ENCODE assay signal across 22 mouse cellular contexts in genomic region chr6:89050575-89051270, GRCm38 (mm10).
DNase-seq lines count a peak whose midpoint lies in the region; ATAC-seq and TF ChIP-seq lines count a peak whose summit lies in the region.
"Had no signal": no experiment of that assay in that cellular context is flagged by ENCODE, and none has a peak within 500 bp of the region (broad histone marks: within the 10 kb centered on the region; RNA-seq: fewer than 3 reads in every experiment).

No protein-coding gene starts in this region.

- H3K27ac ChIP-seq in forebrain, postnatal 0 days (ENCODE audit: low read depth, low read length) = no peak overlapping the region
- H3K27ac ChIP-seq in forebrain, embryonic 16.5 days (ENCODE audit: low read length) = no peak overlapping the region
- H3K27ac ChIP-seq in bone marrow macrophage, adult 2 months (ENCODE audit: insufficient read depth, low read depth, low read length) = 0 out of 2 replicates have a peak overlapping the region, but pooled peaks have one; percentile 5
- no peak overlapping the region for H3K27ac ChIP-seq in heart, embryonic 10.5 days
- H3K27ac ChIP-seq: embryonic facial prominence, embryonic 10.5 days; forebrain, embryonic 13.5 days; heart, embryonic 15.5 days; hindbrain, embryonic 10.5 days; hindbrain, embryonic 14.5 days had no signal

- H3K4me2 ChIP-seq in forebrain, postnatal 0 days (ENCODE audit: low read depth) = no peak overlapping the region
- H3K4me2 ChIP-seq in forebrain, embryonic 16.5 days (ENCODE audit: low read length) = no peak overlapping the region
- H3K4me2 ChIP-seq: forebrain, embryonic 13.5 days; heart, embryonic 11.5 days; heart, embryonic 15.5 days; hindbrain, embryonic 14.5 days had no signal

- H3K4me3 ChIP-seq in forebrain, postnatal 0 days (ENCODE audit: low read depth, low read length) = no peak overlapping the region
- H3K4me3 ChIP-seq in forebrain, embryonic 16.5 days (replicated peaks; ENCODE audit: low read length) = no peak overlapping the region
- no peak overlapping the region for H3K4me3 ChIP-seq in bone marrow macrophage, adult 2 months (ENCODE audit: insufficient read depth, low read length)
- no peak overlapping the region for H3K4me3 ChIP-seq in heart, embryonic 10.5 days
- H3K4me3 ChIP-seq: embryonic facial prominence, embryonic 10.5 days; forebrain, embryonic 13.5 days; heart, embryonic 15.5 days; hindbrain, embryonic 10.5 days had no signal

- peak; percentile 33; the same call in 1 of the 2 replicates for ATAC-seq in forebrain, postnatal 0 days
- no peak for ATAC-seq in forebrain, embryonic 16.5 days
- peak; percentile 67 for ATAC-seq in megakaryocyte, adult 5-6 weeks (ENCODE audit: poor library complexity, severe bottlenecking)
- ATAC-seq: CD4-positive, CD25-positive, alpha-beta regulatory T cell, adult 4 months; forebrain, embryonic 13.5 days had no signal

- WGBS in forebrain, postnatal 0 days = 75% methylated on average over 13 of the region's 13 CpGs
- WGBS in forebrain, embryonic 16.5 days = 79% methylated on average over 13 of the region's 13 CpGs
- WGBS in heart, embryonic 10.5 days = 80% methylated on average over 13 of the region's 13 CpGs

- no peaks in the 10 kb centered on the region for H3K9me3 ChIP-seq in forebrain, postnatal 0 days (ENCODE audit: low read length)
- no peaks in the 10 kb centered on the region for H3K9me3 ChIP-seq in forebrain, embryonic 16.5 days (ENCODE audit: control insufficient read depth, low read length)
- no peaks in the 10 kb centered on the region for H3K9me3 ChIP-seq in heart, embryonic 10.5 days
- H3K9me3 ChIP-seq: embryonic facial prominence, embryonic 10.5 days; forebrain, embryonic 13.5 days; G1E; heart, embryonic 15.5 days; hindbrain, embryonic 10.5 days had no signal

- H3K36me3 ChIP-seq in forebrain, postnatal 0 days (ENCODE audit: insufficient read depth) = no peaks in the 10 kb centered on the region
- no peaks in the 10 kb centered on the region for H3K36me3 ChIP-seq in forebrain, embryonic 16.5 days (ENCODE audit: control insufficient read depth, insufficient read depth)
- H3K36me3 ChIP-seq in heart, embryonic 10.5 days = no peaks in the 10 kb centered on the region
- H3K36me3 ChIP-seq: embryonic facial prominence, embryonic 10.5 days; G1E; heart, embryonic 15.5 days; hindbrain, embryonic 10.5 days had no signal

- no peaks in the 10 kb centered on the region for H3K27me3 ChIP-seq in forebrain, postnatal 0 days (ENCODE audit: insufficient read depth, low read length)
- H3K27me3 ChIP-seq in forebrain, embryonic 16.5 days (replicated peaks; ENCODE audit: control insufficient read depth, insufficient read depth, low read length) = no peaks in the 10 kb centered on the region
- H3K27me3 ChIP-seq in heart, embryonic 10.5 days (ENCODE audit: insufficient read depth, poor library complexity, severe bottlenecking) = no peaks in the 10 kb centered on the region; the same call in 1 of the 2 replicates
- H3K27me3 ChIP-seq: heart, embryonic 15.5 days had no signal

- DNase-seq in forebrain, postnatal 0 days = no peak
- DNase-seq in left cerebral cortex, postnatal 14 days (ENCODE audit: low spot score in 2 of 2) = peak; percentile 28 to 73
- no peak for DNase-seq in left cerebral cortex, postnatal 4 days
- no peak for DNase-seq in heart, embryonic 10.5 days (ENCODE audit: low spot score)
- DNase-seq: adrenal gland, adult 8-10 months; adrenal gland, postnatal 36 days; B cell, adult 2 months; cerebellum, adult 11-12 months; cerebellum, adult 9-11 months; cerebellum, postnatal 36 days; gastrocnemius, postnatal 14 days had no signal

- TF ChIP-seq POLR2A in bone marrow macrophage, adult 2 months (IDR thresholded peaks at IDR 0.05; ENCODE audit: borderline replicate concordance, low read depth, low read length) = no peak

- TF ChIP-seq CTCF in forebrain, postnatal 0 days (IDR thresholded peaks at IDR 0.05; ENCODE audit: low read depth) = no peak
- no peak for TF ChIP-seq CTCF in bone marrow macrophage, adult 2 months (IDR thresholded peaks at IDR 0.05; ENCODE audit: low read depth, low read length)

- H3K4me1 ChIP-seq in forebrain, postnatal 0 days (ENCODE audit: insufficient read depth) = no peaks in the 10 kb centered on the region
- H3K4me1 ChIP-seq in forebrain, embryonic 16.5 days (replicated peaks; ENCODE audit: control insufficient read depth, insufficient read depth, low read length) = peaks cover 4% of the 10 kb centered on the region
- H3K4me1 ChIP-seq in bone marrow macrophage, adult 2 months (ENCODE audit: control insufficient read depth, insufficient read depth, low read length) = peaks cover 31% of the 10 kb centered on the region
- H3K4me1 ChIP-seq in heart, embryonic 10.5 days = no peaks in the 10 kb centered on the region
- H3K4me1 ChIP-seq: embryonic facial prominence, embryonic 10.5 days; forebrain, embryonic 13.5 days; heart, embryonic 15.5 days had no signal

- intact Hi-C loops in left cerebral cortex, postnatal 14 days (cut with DNase I) = no loop called here
- intact Hi-C loops in left cerebral cortex, postnatal 4 days (cut with DNase I) = no loop called here

- no peak overlapping the region for H3K9ac ChIP-seq in forebrain, postnatal 0 days
- no peak overlapping the region for H3K9ac ChIP-seq in forebrain, embryonic 16.5 days (replicated peaks; ENCODE audit: low read depth, low read length)
- H3K9ac ChIP-seq: forebrain, embryonic 13.5 days; heart, embryonic 15.5 days; hindbrain, embryonic 14.5 days had no signal

Comparison
In these comparisons a context has a peak if more than half of its experiments do, and no peak if none do; other contexts are left out.
1. DNase-seq: peak in left cerebral cortex, postnatal 14 days (2 of 2); none in forebrain, postnatal 0 days (single experiment), left cerebral cortex, postnatal 4 days (single experiment) and heart, embryonic 10.5 days (single experiment).